Mouse (Mus musculus) neural tube, embryonic 12.5 days (tissue): ENCODE results near the gene Pus7. TPM values are rescaled to one million over a fixed set of nuclear protein-coding genes. Genes with fewer than 3 reads are reported as not detected.
"Not testable (repeated sequence)": the region's sequence is repeated elsewhere in the genome, so short reads cannot be mapped to it uniquely, and the experiment has no call there.

Experiments
- ATAC-seq: fragments of 200-750 bp; cut with Nextera tagmentation; 2 replicates; pipeline ENCODE4 v1.8.0; 2017; ENCODE audit warnings: low read depth, mild to moderate bottlenecking, moderate TSS enrichment, moderate library complexity; ENCODE audit not compliant: low FRiP score
- H3K27ac ChIP-seq: fragments of 300-500 bp; sonication (generic); 2 replicates; pipeline ENCODE4 v1.5.1; 2016
- H3K27me3 ChIP-seq: fragments of 300-500 bp; sonication (generic); replicated peaks from 2 replicates; pipeline ENCODE4 v1.6.1; 2016; ENCODE audit warnings: mild to moderate bottlenecking
- H3K36me3 ChIP-seq: fragments of 300-500 bp; sonication (generic); 2 replicates; pipeline ENCODE4 v1.6.1; 2016; ENCODE audit warnings: mild to moderate bottlenecking
- H3K4me1 ChIP-seq: fragments of 300-500 bp; sonication (generic); 2 replicates; pipeline ENCODE4 v1.6.1; 2016
- H3K4me2 ChIP-seq: fragments of 300-500 bp; sonication (generic); replicated peaks from 2 replicates; pipeline ENCODE4 v1.6.1; 2016; ENCODE audit warnings: mild to moderate bottlenecking
- H3K4me3 ChIP-seq: fragments of 300-500 bp; sonication (generic); 2 replicates; pipeline ENCODE4 v1.5.1; 2016
- H3K9ac ChIP-seq: fragments of 300-500 bp; sonication (generic); 2 replicates; pipeline ENCODE4 v1.6.1; 2016; ENCODE audit warnings: mild to moderate bottlenecking
- H3K9me3 ChIP-seq: fragments of 300-500 bp; sonication (generic); 2 replicates; pipeline ENCODE4 v1.6.1; 2016; ENCODE audit warnings: mild to moderate bottlenecking
- WGBS: fragments of 180-500 bp; shearing (Covaris S2); methylation state at CpG from one replicate; pipeline ENCODE4 v1.1.7; 2016; 5-methylcytosine and 5-hydroxymethylcytosine counted together
- polyA plus RNA-seq: library from polyadenylated mRNA; unstranded; fragments of >200 nt; fragmentation: Nextera tagmentation; extraction: Ambion mirVana; gene quantifications from 2 replicates; pipeline ENCODE4 v1.2.1, GENCODE M21; 2016

Pus7 gene
- polyA plus RNA-seq, 1 experiment from 2014 or later: 22.5 TPM

GRCm38 (mm10) chr5:23743261-23743660 lies 40.2 kb downstream of the Pus7 start:
- H3K4me1 ChIP-seq: no peaks in the 10 kb centered on the region
- WGBS: 96% methylated on average over 12 of the region's 12 CpGs
- H3K9ac ChIP-seq: no peak overlapping the region
- H3K27me3 ChIP-seq: no peaks in the 10 kb centered on the region
- H3K27ac ChIP-seq: no peak overlapping the region
- no peak overlapping the region for H3K4me2 ChIP-seq
- H3K9me3 ChIP-seq: no peaks in the 10 kb centered on the region
- no peak overlapping the region for H3K4me3 ChIP-seq
- H3K36me3 ChIP-seq: peaks cover 48% of the 10 kb centered on the region
- no peak for ATAC-seq

GRCm38 (mm10) chr5:23737111-23737510 lies 46.4 kb downstream of the Pus7 start:
- Histone ChIP-seq H3K27ac (no peak overlapping the region), H3K9ac (no peak overlapping the region), H3K4me1 (no peaks in the 10 kb centered on the region), H3K36me3 (peaks cover 12% of the 10 kb centered on the region), H3K4me2 (no peak overlapping the region), H3K9me3 (no peaks in the 10 kb centered on the region), H3K27me3 (no peaks in the 10 kb centered on the region), H3K4me3 (no peak overlapping the region)
- 75% methylated on average over 4 of the region's 4 CpGs for WGBS
- ATAC-seq: no peak

DNA sequence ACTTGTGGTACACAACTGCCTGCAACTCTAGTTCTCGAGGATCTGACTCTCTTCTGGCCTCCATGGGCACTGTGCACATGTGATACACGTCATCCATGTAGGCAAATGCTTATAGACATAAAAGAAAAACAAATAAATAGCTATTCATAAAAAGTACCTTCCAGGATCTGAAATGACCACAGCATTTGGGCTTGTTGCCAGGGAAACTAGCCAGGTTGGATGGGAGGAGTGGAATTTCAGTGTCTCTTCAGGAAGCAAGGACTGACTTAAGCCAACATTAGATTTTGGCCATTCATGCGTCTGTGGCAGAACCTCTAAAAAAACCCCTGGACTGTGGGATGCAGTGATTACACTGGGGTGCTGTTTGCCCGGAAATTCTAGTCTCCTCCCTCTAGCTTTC lies 47.1 kb downstream of the Pus7 start:
- H3K27ac ChIP-seq: no peak overlapping the region

DNA sequence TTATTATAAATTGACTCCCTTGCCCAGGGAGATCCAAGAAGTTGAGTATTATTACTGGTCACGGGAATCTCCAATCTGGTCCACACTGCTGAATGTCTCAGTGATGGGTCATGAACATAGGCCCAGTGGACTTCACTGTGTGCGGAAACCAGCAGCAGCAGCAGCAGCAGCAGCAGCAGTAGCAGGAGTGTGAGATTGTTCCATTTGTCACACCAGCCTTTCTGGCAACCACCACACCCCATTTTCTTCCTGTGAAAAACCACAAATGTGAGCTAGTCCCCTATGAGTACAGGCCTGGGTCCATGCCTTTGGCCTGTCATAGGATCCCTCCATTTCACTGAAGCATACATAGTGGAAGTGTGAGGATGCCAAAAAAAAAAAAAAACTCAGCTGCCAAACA lies 61.6 kb downstream of the Pus7 start:
- Histone ChIP-seq H3K27me3 (no peaks in the 10 kb centered on the region), H3K27ac (no peak overlapping the region), H3K9ac (no peak overlapping the region), H3K4me3 (no peak overlapping the region), H3K4me1 (no peaks in the 10 kb centered on the region), H3K36me3 (no peaks in the 10 kb centered on the region), H3K4me2 (no peak overlapping the region), H3K9me3 (no peaks in the 10 kb centered on the region)
- no peak for ATAC-seq
- 95% methylated on average over 2 of the region's 2 CpGs for WGBS

More for the DNA sequence above, 47.1 kb downstream of the Pus7 start:
- no peaks in the 10 kb centered on the region for H3K4me1 ChIP-seq
- 81% methylated on average over 4 of the region's 4 CpGs for WGBS
- H3K9ac ChIP-seq: no peak overlapping the region
- H3K4me3 ChIP-seq: no peak overlapping the region
- no peak overlapping the region for H3K4me2 ChIP-seq
- no peaks in the 10 kb centered on the region for H3K9me3 ChIP-seq
- no peaks in the 10 kb centered on the region for H3K27me3 ChIP-seq
- H3K36me3 ChIP-seq: peaks cover 6% of the 10 kb centered on the region; the same call in 1 of the 2 replicates
- ATAC-seq: no peak

GRCm38 (mm10) chr5:23718881-23719328 lies 64.6 kb downstream of the Pus7 start:
- ATAC-seq: no peak
- WGBS: 81% methylated on average over 4 of the region's 4 CpGs
- no peak overlapping the region for H3K27ac ChIP-seq
- H3K36me3 ChIP-seq: no peaks in the 10 kb centered on the region
- no peaks in the 10 kb centered on the region for H3K27me3 ChIP-seq
- H3K4me2 ChIP-seq: no peak overlapping the region
- H3K4me1 ChIP-seq: no peaks in the 10 kb centered on the region
- H3K9me3 ChIP-seq: no peaks in the 10 kb centered on the region
- no peak overlapping the region for H3K4me3 ChIP-seq
- no peak overlapping the region for H3K9ac ChIP-seq

DNA sequence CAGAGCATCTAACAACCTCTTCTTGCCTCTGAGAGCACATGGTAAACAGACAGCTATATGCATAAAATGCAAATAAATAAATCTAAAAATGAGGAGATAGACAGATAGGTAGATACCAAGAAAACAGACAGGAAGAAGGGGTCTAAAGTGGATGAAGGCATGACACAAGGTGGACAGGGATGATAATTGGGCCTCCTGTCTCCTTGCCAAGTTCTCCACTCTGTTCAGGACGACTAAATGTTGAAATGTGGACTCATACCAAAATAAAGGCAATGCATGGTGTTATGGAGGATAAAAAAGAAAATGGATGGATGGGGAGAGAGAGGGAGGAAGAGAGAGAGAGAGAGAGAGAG lies 65.4 kb downstream of the Pus7 start:
- H3K9me3 ChIP-seq: no peaks in the 10 kb centered on the region
- ATAC-seq: no peak
- no peaks in the 10 kb centered on the region for H3K27me3 ChIP-seq
- no peak overlapping the region for H3K9ac ChIP-seq
- H3K4me1 ChIP-seq: no peaks in the 10 kb centered on the region
- H3K36me3 ChIP-seq: no peaks in the 10 kb centered on the region
- no peak overlapping the region for H3K4me2 ChIP-seq
- H3K4me3 ChIP-seq: no peak overlapping the region
- H3K27ac ChIP-seq: no peak overlapping the region
- WGBS: 86% methylated on average over 1 of the region's 1 CpGs

GRCm38 (mm10) chr5:23717469-23718181 lies 65.9 kb downstream of the Pus7 start:
- no peak overlapping the region for H3K9ac ChIP-seq
- no peaks in the 10 kb centered on the region for H3K36me3 ChIP-seq
- H3K4me2 ChIP-seq: no peak overlapping the region
- no peaks in the 10 kb centered on the region for H3K9me3 ChIP-seq
- H3K4me3 ChIP-seq: no peak overlapping the region
- H3K4me1 ChIP-seq: no peaks in the 10 kb centered on the region
- no peak overlapping the region for H3K27ac ChIP-seq
- ATAC-seq: no peak
- no peaks in the 10 kb centered on the region for H3K27me3 ChIP-seq
- 75% methylated on average over 3 of the region's 3 CpGs for WGBS

DNA sequence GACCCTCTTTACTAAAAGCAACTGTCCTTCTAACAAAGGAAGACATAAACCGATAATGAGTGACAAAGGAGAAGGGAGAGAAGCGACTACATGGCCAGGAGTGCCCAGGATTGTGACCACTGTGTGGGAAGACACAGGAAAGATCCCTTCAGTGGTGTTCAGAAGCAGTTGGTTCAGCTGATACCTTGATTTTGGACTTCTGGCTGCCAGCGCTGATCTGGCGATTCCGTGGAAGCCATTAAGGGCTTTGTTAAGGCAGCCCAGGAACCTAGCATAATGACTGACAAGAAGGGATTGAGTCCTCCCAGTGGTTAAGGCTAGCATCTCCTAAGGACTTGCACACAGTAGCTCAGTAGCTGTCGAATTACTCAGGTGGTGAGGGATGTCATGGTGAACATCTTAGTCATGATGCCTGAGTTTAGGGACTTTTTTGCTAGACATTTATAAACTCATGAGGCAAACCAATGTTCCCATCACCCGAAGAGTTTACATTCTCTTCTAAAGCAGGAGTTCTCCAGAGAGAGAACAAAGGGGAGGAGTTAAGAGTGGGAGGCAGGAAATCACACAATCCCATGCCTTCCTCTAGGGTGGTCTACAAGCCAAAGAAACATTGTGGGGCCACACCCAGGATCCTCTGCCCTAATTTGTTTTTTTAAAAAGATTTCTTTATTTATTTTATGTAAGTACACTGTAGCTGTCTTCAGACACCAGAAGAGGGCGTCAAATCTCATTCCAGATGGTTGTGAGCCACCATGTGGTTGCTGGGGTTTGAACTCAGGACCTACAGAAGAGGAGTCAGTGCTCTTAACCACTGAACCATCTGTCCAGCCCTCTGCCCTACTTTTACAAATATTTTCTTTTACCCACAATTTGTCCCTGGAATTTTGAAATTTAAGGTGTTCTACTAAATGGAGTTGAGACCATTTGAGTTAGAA lies 69.8 kb downstream of the Pus7 start:
- Histone ChIP-seq H3K9ac (0 out of 2 replicates have a peak overlapping the region, but pooled peaks have one; percentile 70), H3K4me3 (no peak overlapping the region), H3K27ac (no peak overlapping the region), H3K36me3 (peaks cover 22% of the 10 kb centered on the region), H3K27me3 (no peaks in the 10 kb centered on the region), H3K4me2 (0 out of 2 replicates have a peak overlapping the region, but pooled peaks have one; percentile 68), H3K9me3 (peaks cover 8% of the 10 kb centered on the region), H3K4me1 (no peaks in the 10 kb centered on the region)
- 90% methylated on average over 8 of the region's 8 CpGs for WGBS
- ATAC-seq: no peak

GRCm38 (mm10) chr5:23712130-23713001 lies 71.1 kb downstream of the Pus7 start:
- ATAC-seq: peak; percentile 98
- peak overlapping the region; percentile 70 for H3K9ac ChIP-seq
- no peaks in the 10 kb centered on the region for H3K4me1 ChIP-seq
- WGBS: 7% methylated on average over 59 of the region's 60 CpGs
- H3K27ac ChIP-seq: no peak overlapping the region
- H3K36me3 ChIP-seq: peaks cover 33% of the 10 kb centered on the region
- H3K9me3 ChIP-seq: peaks cover 18% of the 10 kb centered on the region
- H3K27me3 ChIP-seq: no peaks in the 10 kb centered on the region
- H3K4me3 ChIP-seq: peak overlapping the region; percentile 76
- H3K4me2 ChIP-seq: peak overlapping the region; percentile 68

- Histone ChIP-seq H3K4me2 (peak overlapping the region; percentile 68), H3K9ac (peak overlapping the region; percentile 70), H3K36me3 (peaks cover 40% of the 10 kb centered on the region), H3K9me3 (peaks cover 25% of the 10 kb centered on the region), H3K4me3 (peak overlapping the region; percentile 76)
- 67% methylated on average over 6 of the region's 6 CpGs for WGBS
- peak; percentile 5; the same call in 1 of the 2 replicates for ATAC-seq
- not testable (repeated sequence) for H3K27me3 ChIP-seq, H3K27ac ChIP-seq, H3K4me1 ChIP-seq
Observed at GRCm38 (mm10) chr5:23711671-23712129, 71.8 kb downstream of the Pus7 start.

DNA sequence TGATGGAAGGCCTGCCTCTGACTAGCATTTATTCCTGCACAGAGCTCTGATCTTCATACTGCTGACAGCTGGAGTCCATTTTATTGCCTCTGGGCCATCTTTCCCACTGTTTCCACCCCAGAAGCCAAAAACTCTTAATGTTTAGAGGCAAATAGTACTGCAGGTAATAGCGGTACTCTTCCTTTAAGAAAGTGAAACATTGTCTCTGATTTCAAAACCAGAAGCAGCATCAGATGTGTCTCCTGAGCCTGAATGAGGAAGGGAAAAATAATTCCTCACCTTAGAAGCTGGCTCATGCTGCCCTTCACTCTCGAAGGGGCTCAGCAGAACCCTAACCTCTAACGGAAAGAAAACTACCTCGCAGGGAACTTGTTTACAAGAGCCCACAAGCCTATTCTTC lies 72.3 kb downstream of the Pus7 start:
- Histone ChIP-seq H3K4me2 (no peak overlapping the region; the same call in 1 of the 2 replicates), H3K27me3 (no peaks in the 10 kb centered on the region)
- ATAC-seq: no peak

More for the DNA sequence above, 72.3 kb downstream of the Pus7 start:
- peaks cover 25% of the 10 kb centered on the region for H3K9me3 ChIP-seq
- WGBS: 98% methylated on average over 4 of the region's 4 CpGs
- no peaks in the 10 kb centered on the region for H3K4me1 ChIP-seq
- H3K36me3 ChIP-seq: peaks cover 44% of the 10 kb centered on the region
- no peak overlapping the region for H3K4me3 ChIP-seq
- no peak overlapping the region for H3K27ac ChIP-seq
- no peak overlapping the region for H3K9ac ChIP-seq
